Mouse (Mus musculus): ENCODE measurements around the gene Zbtb26. TPM values are rescaled to one million over a fixed set of nuclear protein-coding genes. Genes with fewer than 3 reads are reported as not detected.

The Zbtb26 gene
- total RNA-seq (2023; ENCODE audit: inconsistent age), result 2.9 to 6.4 TPM (median 4.5 TPM) in 4 replicates

DNA sequence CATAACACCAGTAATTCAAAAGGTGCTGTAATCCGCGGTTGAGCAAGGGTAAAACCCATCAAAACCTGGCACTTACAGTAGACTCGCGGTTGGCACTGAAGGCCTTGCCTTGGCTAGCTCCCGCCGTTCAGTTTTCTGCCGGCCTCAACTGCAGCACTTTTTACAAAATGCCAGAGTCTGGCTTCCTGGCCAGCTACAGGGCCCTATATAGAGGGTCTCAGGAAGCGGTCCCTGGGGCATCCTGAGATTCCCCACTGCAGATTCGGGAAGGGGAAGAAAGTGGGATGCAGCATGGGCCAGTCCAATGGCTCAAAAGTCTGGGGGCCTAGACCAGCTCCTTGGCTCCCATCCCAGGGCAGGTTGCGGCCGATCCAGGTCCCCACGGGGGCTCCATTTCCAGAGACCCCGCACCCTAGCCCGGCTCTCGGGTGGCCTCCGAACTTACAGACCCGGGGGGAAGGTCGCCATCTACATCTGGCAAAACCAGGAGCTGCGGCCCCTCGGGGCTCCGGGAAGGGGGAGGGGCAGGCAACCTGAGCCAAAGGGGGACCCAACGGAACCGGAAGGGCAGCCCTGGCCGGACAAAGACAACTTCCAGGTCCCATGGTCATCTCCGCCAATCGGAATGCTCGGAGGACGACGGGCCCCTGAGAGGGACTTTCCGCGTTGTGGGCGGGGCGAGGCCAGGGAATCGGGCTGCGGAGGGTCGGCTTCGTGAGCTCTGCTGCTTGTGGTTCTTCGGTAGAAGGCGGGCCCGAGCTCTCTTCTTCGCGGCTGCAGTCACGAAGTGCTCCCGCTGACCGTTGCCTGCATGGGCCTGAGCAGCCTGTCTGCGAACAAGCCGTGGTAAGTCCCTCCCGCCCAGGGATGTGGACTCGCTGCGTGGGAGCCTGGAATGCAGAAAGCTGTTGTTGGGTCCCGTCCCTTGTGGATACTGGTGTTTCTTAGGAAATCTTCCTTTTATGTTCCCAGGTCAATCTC lies at the start of gene Zbtb26, which contains the start of the genes Zbtb6 and Rabgap1:
Gene Zbtb26 (minus strand): TSS at position 525 of the 981 bp plus-strand sequence.
Gene Zbtb6 (minus strand): TSS at position 561 of the 981 bp plus-strand sequence.
Gene Rabgap1 (plus strand): TSS at position 669 of the 981 bp plus-strand sequence.

DNA sequence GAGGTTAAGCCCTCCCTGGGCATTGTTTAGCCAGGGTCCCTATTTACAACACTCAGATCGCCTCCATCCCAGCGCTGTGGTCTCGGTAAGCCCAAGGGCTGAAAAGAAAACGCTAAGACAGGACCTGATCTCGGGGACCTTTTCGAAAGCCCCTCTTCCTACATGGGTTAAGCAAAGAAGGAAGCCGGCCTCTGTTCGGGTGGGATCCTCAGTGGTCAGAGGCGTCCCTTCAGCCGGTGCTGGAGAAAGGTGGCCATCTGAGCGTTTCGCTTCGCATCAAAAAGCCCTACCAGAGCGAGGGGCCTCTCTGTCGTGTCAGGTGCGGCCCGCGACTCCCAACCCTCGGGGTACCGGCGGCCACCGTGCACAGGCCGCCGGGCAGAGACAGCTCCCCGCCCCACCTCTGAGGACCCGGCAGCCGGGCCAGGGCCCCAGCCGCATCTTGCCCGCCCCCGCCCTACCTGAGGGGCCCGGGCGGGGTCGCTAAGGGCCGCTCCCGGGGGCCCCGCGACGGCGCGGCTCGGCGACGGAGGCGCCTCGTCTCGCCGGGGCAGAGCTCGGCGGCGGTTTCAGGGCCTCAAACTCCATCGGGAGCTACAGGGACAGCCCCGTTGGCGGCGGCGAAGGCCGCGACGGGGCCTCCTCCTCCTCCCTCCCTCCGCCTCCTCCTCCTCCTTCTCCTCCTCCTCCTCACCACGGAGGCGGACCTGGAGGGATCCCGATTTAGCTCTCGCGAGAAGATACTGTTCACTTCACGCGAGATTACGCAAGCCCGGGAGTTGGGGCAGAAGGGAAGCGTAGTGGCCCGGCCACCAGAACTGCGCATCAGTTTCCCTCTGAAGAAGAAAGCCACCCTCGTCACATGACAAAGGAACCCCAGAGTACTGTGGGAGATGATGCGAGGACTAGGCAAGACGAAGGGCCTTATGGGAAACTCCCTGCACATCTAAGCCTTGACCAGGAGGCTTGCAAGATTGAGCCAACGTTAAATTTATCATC lies 20.3 kb downstream of the Zbtb26 start, which contains the start of gene Rc3h2:
Gene Rc3h2 (minus strand): TSS at position 598 of the 999 bp plus-strand sequence.

Other genes starting within 250 kb of the Zbtb26 start
- gene Olfr366, start 231.6 kb downstream of the Zbtb26 start, total RNA-seq (2023; ENCODE audit: inconsistent age), result not detected in 4 replicates
- not detected in 4 replicates for gene Olfr368, start 116.6 kb downstream of the Zbtb26 start, total RNA-seq (2023; ENCODE audit: inconsistent age)
- gene Pdcl, start 83.8 kb downstream of the Zbtb26 start, total RNA-seq (2023; ENCODE audit: inconsistent age), result 32.3 to 37.8 TPM (median 35.4 TPM) in 4 replicates
- gene Rc3h2, start 20.2 kb downstream of the Zbtb26 start, total RNA-seq (2023; ENCODE audit: inconsistent age), result 51.5 to 67.3 TPM (median 60.0 TPM) in 4 replicates
- gene Zbtb6, start within 50 bp of the Zbtb26 start, total RNA-seq (2023; ENCODE audit: inconsistent age), result 16.1 to 18.5 TPM (median 17.5 TPM) in 4 replicates
- gene Rabgap1, start 144 bp upstream of the Zbtb26 start, total RNA-seq (2023; ENCODE audit: inconsistent age), result 44.7 to 50.4 TPM (median 47.4 TPM) in 4 replicates
- gene Gpr21, start 73.2 kb upstream of the Zbtb26 start, total RNA-seq (2023; ENCODE audit: inconsistent age), result 2.4 to 3.5 TPM (median 2.7 TPM) in 4 replicates